Comparison of ENCODE assay signal across 9 mouse cellular contexts in genomic region chr16:18630291-18630690, GRCm38 (mm10). TPM values are rescaled to one million over a fixed set of nuclear protein-coding genes. Genes with fewer than 3 reads are reported as not detected.
DNase-seq lines count a peak whose midpoint lies in the region; ATAC-seq and TF ChIP-seq lines count a peak whose summit lies in the region.
"Had no signal": no experiment of that assay in that cellular context is flagged by ENCODE, and none has a peak within 500 bp of the region (broad histone marks: within the 10 kb centered on the region; RNA-seq: fewer than 3 reads in every experiment).

No protein-coding gene starts in this region.

- H3K9me3 ChIP-seq in intestine, embryonic 16.5 days (ENCODE audit: control insufficient read depth, low read length): no peaks in the 10 kb centered on the region
- H3K9me3 ChIP-seq in neural tube, embryonic 13.5 days: no peaks in the 10 kb centered on the region

- TF ChIP-seq CTCF in layer of hippocampus, adult 2 months (conservative IDR thresholded peaks at IDR 0.05): no peak
- no peak for TF ChIP-seq CTCF in embryonic fibroblast, embryonic 13.5 days (IDR thresholded peaks at IDR 0.05; ENCODE audit: borderline replicate concordance, insufficient read depth, low read length)

- H3K4me3 ChIP-seq in layer of hippocampus, adult 2 months: peak overlapping the region; percentile 68
- H3K4me3 ChIP-seq in embryonic fibroblast, embryonic 13.5 days (ENCODE audit: insufficient read depth, low read length): peak overlapping the region; percentile 33
- peak overlapping the region; percentile 81 for H3K4me3 ChIP-seq in intestine, embryonic 16.5 days (ENCODE audit: low read length)
- H3K4me3 ChIP-seq in neural tube, embryonic 13.5 days: peak overlapping the region; percentile 81

- DNase-seq in layer of hippocampus, adult 2 months (ENCODE audit: low spot score in 2 of 2): no peak
- no peak for DNase-seq in layer of hippocampus, adult 18-20 months (ENCODE audit: low spot score in 2 of 2)
- DNase-seq in cerebellum, adult 9-11 months: no peak
- no peak for DNase-seq in cerebellum, adult 11-12 months
- DNase-seq in cerebellum, adult 8-10 months: no peak

- ATAC-seq in intestine, embryonic 16.5 days: peak; percentile 6; the same call in 1 of the 2 replicates
- peak; percentile 2; the same call in 1 of the 2 replicates for ATAC-seq in neural tube, embryonic 13.5 days (ENCODE audit: low read depth)

- 51% methylated on average over 5 of the region's 5 CpGs for WGBS in intestine, embryonic 16.5 days
- 46% methylated on average over 5 of the region's 5 CpGs for WGBS in neural tube, embryonic 13.5 days

- H3K4me2 ChIP-seq in intestine, embryonic 16.5 days (ENCODE audit: low read depth, low read length): peak overlapping the region; percentile 93
- peak overlapping the region; percentile 94 for H3K4me2 ChIP-seq in neural tube, embryonic 13.5 days

- no peak for TF ChIP-seq POLR2A in embryonic fibroblast, embryonic 13.5 days (IDR thresholded peaks at IDR 0.05; ENCODE audit: low read depth, low read length)

- peaks cover 9% of the 10 kb centered on the region for H3K27me3 ChIP-seq in intestine, embryonic 16.5 days (replicated peaks; ENCODE audit: control insufficient read depth, insufficient read depth, low read length)
- H3K27me3 ChIP-seq in neural tube, embryonic 13.5 days: peaks cover 20% of the 10 kb centered on the region
- H3K27me3 ChIP-seq: Patski had no signal

- 0 out of 2 replicates have a peak, but pooled peaks cover 4% of the 10 kb centered on the region for H3K4me1 ChIP-seq in embryonic fibroblast, embryonic 13.5 days (ENCODE audit: control insufficient read depth, insufficient read depth, low read length)
- peaks cover 48% of the 10 kb centered on the region for H3K4me1 ChIP-seq in intestine, embryonic 16.5 days (ENCODE audit: control insufficient read depth, insufficient read depth, low read length)
- H3K4me1 ChIP-seq in neural tube, embryonic 13.5 days (replicated peaks): peaks cover 44% of the 10 kb centered on the region

- H3K27ac ChIP-seq in layer of hippocampus, adult 2 months: peak overlapping the region; percentile 91
- no peak overlapping the region for H3K27ac ChIP-seq in embryonic fibroblast, embryonic 13.5 days (ENCODE audit: insufficient read depth, low read length)
- H3K27ac ChIP-seq in intestine, embryonic 16.5 days (ENCODE audit: low read length): peak overlapping the region; percentile 34
- peak overlapping the region; percentile 93 for H3K27ac ChIP-seq in neural tube, embryonic 13.5 days (replicated peaks)

- no peaks in the 10 kb centered on the region for H3K36me3 ChIP-seq in intestine, embryonic 16.5 days (ENCODE audit: control insufficient read depth, insufficient read depth, low read length)
- H3K36me3 ChIP-seq in neural tube, embryonic 13.5 days: peaks cover 6% of the 10 kb centered on the region

- peak overlapping the region; percentile 90 for H3K9ac ChIP-seq in intestine, embryonic 16.5 days (ENCODE audit: low read depth, low read length)
- peak overlapping the region; percentile 96 for H3K9ac ChIP-seq in neural tube, embryonic 13.5 days

RNA-seq across cellular contexts. Expression of gene Sept5, which starts 0.5 kb away (rescaled TPM):
- 100 to 1,000 TPM; 560 to 619 TPM for total RNA-seq in layer of hippocampus, adult 2 months (2021)
- total RNA-seq in layer of hippocampus, adult 18-20 months (2021): 100 to 1,000 TPM; 549 to 589 TPM
- polyA plus RNA-seq in embryonic fibroblast, embryonic 13.5 days (2011; ENCODE audit: insufficient read length, low read depth, missing spikeins): 82.3 and 89.3 TPM in 2 replicates
- 52.2 and 52.5 TPM in 2 replicates for polyA plus RNA-seq in intestine, embryonic 16.5 days (2015; fragmentation: Nextera tagmentation; extraction: Ambion mirVana)
- 163 and 189 TPM in 2 replicates for polyA plus RNA-seq in neural tube, embryonic 13.5 days (2015; fragmentation: Nextera tagmentation; extraction: Ambion mirVana)

RNA-seq across cellular contexts. Expression of gene Gm49601, which starts 4.1 kb away (rescaled TPM):
- total RNA-seq in layer of hippocampus, adult 2 months (2021): 100 to 1,000 TPM; 207 to 223 TPM
- 100 to 1,000 TPM; 173 to 179 TPM for total RNA-seq in layer of hippocampus, adult 18-20 months (2021)
- polyA plus RNA-seq in embryonic fibroblast, embryonic 13.5 days (2011; ENCODE audit: insufficient read length, low read depth, missing spikeins): 17.8 and 20.1 TPM in 2 replicates
- 4.1 and 4.5 TPM in 2 replicates for polyA plus RNA-seq in intestine, embryonic 16.5 days (2015; fragmentation: Nextera tagmentation; extraction: Ambion mirVana)
- polyA plus RNA-seq in neural tube, embryonic 13.5 days (2015; fragmentation: Nextera tagmentation; extraction: Ambion mirVana): 14.1 and 19.2 TPM in 2 replicates

RNA-seq across cellular contexts. Expression of gene Gp1bb, which starts 8.1 kb away (rescaled TPM):
- 1 to 10 TPM; 1.0 to 1.4 TPM for total RNA-seq in layer of hippocampus, adult 2 months (2021)
- total RNA-seq in layer of hippocampus, adult 18-20 months (2021): under 1 TPM in 1 of 2 experiments, not detected in 1; 0.97 TPM
- polyA plus RNA-seq in embryonic fibroblast, embryonic 13.5 days (2011; ENCODE audit: insufficient read length, low read depth, missing spikeins): 2.4 and 3.9 TPM in 2 replicates
- 1.6 TPM in 2 replicates for polyA plus RNA-seq in intestine, embryonic 16.5 days (2015; fragmentation: Nextera tagmentation; extraction: Ambion mirVana)
- 9.5 and 13.6 TPM in 2 replicates for polyA plus RNA-seq in neural tube, embryonic 13.5 days (2015; fragmentation: Nextera tagmentation; extraction: Ambion mirVana)

RNA-seq across cellular contexts. Expression of gene Tbx1, which starts 39.8 kb away (rescaled TPM):
- total RNA-seq in layer of hippocampus, adult 2 months (2021): 1 to 10 TPM; 1.4 to 1.5 TPM
- 1 to 10 TPM; 1.6 to 2.4 TPM for total RNA-seq in layer of hippocampus, adult 18-20 months (2021)
- 2.8 and 3.3 TPM in 2 replicates for polyA plus RNA-seq in embryonic fibroblast, embryonic 13.5 days (2011; ENCODE audit: insufficient read length, low read depth, missing spikeins)
- 0.09 and 0.55 TPM in 2 replicates for polyA plus RNA-seq in intestine, embryonic 16.5 days (2015; fragmentation: Nextera tagmentation; extraction: Ambion mirVana)
- 1.5 and 2.2 TPM in 2 replicates for polyA plus RNA-seq in neural tube, embryonic 13.5 days (2015; fragmentation: Nextera tagmentation; extraction: Ambion mirVana)
